Comparison of ENCODE assay signal across 21 mouse cellular contexts in genomic region chr5:111626273-111626798, GRCm38 (mm10).
DNase-seq lines count a peak whose midpoint lies in the region; ATAC-seq lines count a peak whose summit lies in the region.
"Had no signal": no experiment of that assay in that cellular context is flagged by ENCODE, and none has a peak within 500 bp of the region (broad histone marks: within the 10 kb centered on the region; RNA-seq: fewer than 3 reads in every experiment).

No protein-coding gene starts in this region.

- no peak overlapping the region for H3K4me3 ChIP-seq in lung, embryonic 16.5 days (ENCODE audit: low read length)
- no peak overlapping the region for H3K4me3 ChIP-seq in forebrain, embryonic 15.5 days
- H3K4me3 ChIP-seq: embryonic facial prominence, embryonic 12.5 days; gastrocnemius, adult 2 months; kidney, embryonic 15.5 days; limb, embryonic 15.5 days; neural tube, embryonic 15.5 days had no signal

- H3K36me3 ChIP-seq in lung, embryonic 16.5 days (ENCODE audit: control insufficient read depth, insufficient read depth, low read length) = no peaks in the 10 kb centered on the region
- H3K36me3 ChIP-seq in forebrain, embryonic 15.5 days = no peaks in the 10 kb centered on the region
- H3K36me3 ChIP-seq: embryonic facial prominence, embryonic 12.5 days; kidney, embryonic 15.5 days; limb, embryonic 15.5 days; neural tube, embryonic 15.5 days had no signal

- WGBS in lung, embryonic 16.5 days = 27% methylated on average over 6 of the region's 6 CpGs
- 3% methylated on average over 6 of the region's 6 CpGs for WGBS in forebrain, embryonic 15.5 days

- no peak overlapping the region for H3K9ac ChIP-seq in lung, embryonic 16.5 days (ENCODE audit: low read length)
- no peak overlapping the region for H3K9ac ChIP-seq in forebrain, embryonic 15.5 days (replicated peaks)
- H3K9ac ChIP-seq: embryonic facial prominence, embryonic 12.5 days; kidney, embryonic 15.5 days; limb, embryonic 15.5 days; liver, embryonic 14.5 days; lung, embryonic 14.5 days; neural tube, embryonic 15.5 days had no signal

- no peak overlapping the region for H3K4me2 ChIP-seq in lung, embryonic 16.5 days (ENCODE audit: low read depth, low read length)
- H3K4me2 ChIP-seq in forebrain, embryonic 15.5 days (replicated peaks) = no peak overlapping the region
- H3K4me2 ChIP-seq: embryonic facial prominence, embryonic 12.5 days; kidney, embryonic 15.5 days; limb, embryonic 15.5 days; lung, embryonic 14.5 days; neural tube, embryonic 15.5 days had no signal

- ATAC-seq in lung, embryonic 16.5 days (ENCODE audit: low read depth) = 0 out of 2 replicates have a peak, but pooled peaks have one; percentile 33
- ATAC-seq in forebrain, embryonic 15.5 days (replicated peaks) = no peak; the same call in 1 of the 2 replicates

- DNase-seq in lung, postnatal 14 days = no peak
- peak; percentile 54 for DNase-seq in ES-CJ7 (ENCODE audit: low read depth, low spot score)
- peak; percentile 51 for DNase-seq in R1 (ENCODE audit: low read depth, low spot score)
- DNase-seq in heart, postnatal 4 days = no peak
- DNase-seq in layer of hippocampus, adult 9-10 months (ENCODE audit: low spot score) = no peak
- DNase-seq: cerebellum, adult 18-20 months; cerebellum, postnatal 14 days; gastrocnemius, adult 2 months; kidney, adult 11 months; kidney, postnatal 36 days; layer of hippocampus, adult 9-11 months; lung, embryonic 14.5 days; thymus, adult 2 months; thymus, postnatal 4 days had no signal

- no peaks in the 10 kb centered on the region for H3K9me3 ChIP-seq in lung, embryonic 16.5 days (ENCODE audit: control insufficient read depth, low read length)
- H3K9me3 ChIP-seq in forebrain, embryonic 15.5 days = no peaks in the 10 kb centered on the region
- H3K9me3 ChIP-seq: embryonic facial prominence, embryonic 12.5 days; kidney, embryonic 15.5 days; limb, embryonic 15.5 days; neural tube, embryonic 15.5 days had no signal

- H3K27me3 ChIP-seq in lung, embryonic 16.5 days (ENCODE audit: control insufficient read depth, insufficient read depth, low read depth, low read length) = no peaks in the 10 kb centered on the region
- H3K27me3 ChIP-seq in forebrain, embryonic 15.5 days = no peaks in the 10 kb centered on the region
- H3K27me3 ChIP-seq: embryonic facial prominence, embryonic 12.5 days; limb, embryonic 15.5 days had no signal

- no peak overlapping the region for H3K27ac ChIP-seq in lung, embryonic 16.5 days (ENCODE audit: low read length)
- 0 out of 2 replicates have a peak overlapping the region, but pooled peaks have one; percentile 27 for H3K27ac ChIP-seq in forebrain, embryonic 15.5 days (replicated peaks)
- H3K27ac ChIP-seq: gastrocnemius, adult 2 months; kidney, embryonic 15.5 days; liver, embryonic 14.5 days; neural tube, embryonic 15.5 days had no signal

- peaks cover 2% of the 10 kb centered on the region for H3K4me1 ChIP-seq in lung, embryonic 16.5 days (replicated peaks; ENCODE audit: control insufficient read depth, insufficient read depth, low read length)
- peaks cover 8% of the 10 kb centered on the region for H3K4me1 ChIP-seq in forebrain, embryonic 15.5 days

Comparison
In these comparisons a context has a peak if more than half of its experiments do, and no peak if none do; other contexts are left out.
1. DNase-seq: peak in ES-CJ7 (single experiment) and R1 (single experiment); none in lung, postnatal 14 days (single experiment), heart, postnatal 4 days (single experiment) and layer of hippocampus, adult 9-10 months (single experiment).